Mouse (Mus musculus) c-Kit-positive CD71-positive TER-119-negative erythroid progenitor cells, embryonic 14.5 days (primary cell): ENCODE results near the gene Crisp3.
"Not testable (repeated sequence)": the region's sequence is repeated elsewhere in the genome, so short reads cannot be mapped to it uniquely, and the experiment has no call there.

Source experiments
- DNase-seq: peaks from one replicate; pipeline ENCODE4 v3.0.0-alpha.2; 2013; ENCODE audit warnings: low read depth

Crisp3 gene

GRCm38 (mm10) chr17:40242135-40242534 lies at the start of gene Crisp3:
Gene Crisp3 (minus strand): TSS chr17:40242288.
- no peak for DNase-seq

DNA sequence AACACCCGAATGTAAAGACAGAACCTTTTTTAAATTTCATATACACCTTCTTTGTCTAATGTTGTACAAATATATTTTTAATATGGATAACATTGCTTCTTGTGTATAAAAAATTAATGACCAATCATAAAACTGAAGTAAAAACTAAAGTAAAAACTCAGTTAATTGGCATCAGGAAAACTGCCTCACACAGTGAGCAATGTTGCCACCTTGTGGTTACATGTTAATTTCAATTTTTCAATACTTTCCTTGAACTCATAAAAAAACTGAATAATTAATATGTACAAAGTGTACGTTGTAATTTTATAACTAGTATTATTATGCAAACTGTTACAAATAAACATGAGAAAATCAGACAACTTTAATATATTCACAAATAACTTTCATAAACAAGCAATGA lies 43.3 kb upstream of the Crisp3 start:
- DNase-seq: no peak

GRCm38 (mm10) chr17:40275519-40275918 lies 33.4 kb upstream of the Crisp3 start:
- no peak for DNase-seq

DNA sequence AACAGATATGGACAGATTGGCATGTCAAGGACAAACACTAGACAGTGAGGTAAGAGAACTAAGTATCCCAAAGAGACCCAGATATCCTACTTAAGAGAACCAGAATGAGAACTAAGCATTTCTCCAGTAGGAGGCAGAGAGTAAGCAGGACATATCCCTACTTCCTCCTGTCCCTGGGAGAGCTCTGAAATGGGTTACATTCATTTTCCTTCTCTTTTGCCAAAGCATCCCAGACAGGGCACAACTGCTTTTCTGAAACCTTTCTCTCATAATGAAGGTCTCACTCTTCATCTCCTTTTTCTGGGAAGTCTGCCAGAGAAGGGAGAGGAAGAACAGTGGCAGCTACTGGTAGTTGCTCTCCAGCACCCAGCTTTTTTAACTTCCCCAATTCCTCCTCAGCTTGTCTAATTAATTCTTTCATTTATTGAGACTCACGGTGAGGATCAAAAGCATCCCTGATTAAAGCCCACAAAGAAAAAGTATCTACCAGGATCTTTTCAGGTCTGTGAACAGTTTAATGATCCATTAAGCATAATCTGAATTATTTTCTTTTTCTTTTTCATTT lies 32.9 kb upstream of the Crisp3 start:
- no peak for DNase-seq

DNA sequence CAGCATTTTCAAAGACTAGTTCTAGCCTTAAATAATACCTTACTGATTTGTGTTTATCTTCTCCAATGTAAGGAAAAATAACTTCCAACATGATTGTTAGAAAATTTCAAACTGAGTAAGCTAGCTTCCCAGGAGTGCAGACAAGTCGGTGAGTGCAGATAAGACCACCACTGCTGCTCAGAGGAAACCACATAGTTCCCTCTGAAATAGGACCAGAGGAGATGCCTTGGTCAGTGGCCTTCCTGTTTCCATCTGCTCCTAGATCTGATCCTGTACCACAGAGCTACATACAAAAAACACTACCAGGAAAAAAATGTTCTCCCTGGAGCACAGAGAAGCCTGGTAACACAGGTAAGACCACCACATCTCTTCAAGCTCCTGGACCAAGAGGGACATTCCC lies 10.4 kb upstream of the Crisp3 start:
- DNase-seq: no peak

DNA sequence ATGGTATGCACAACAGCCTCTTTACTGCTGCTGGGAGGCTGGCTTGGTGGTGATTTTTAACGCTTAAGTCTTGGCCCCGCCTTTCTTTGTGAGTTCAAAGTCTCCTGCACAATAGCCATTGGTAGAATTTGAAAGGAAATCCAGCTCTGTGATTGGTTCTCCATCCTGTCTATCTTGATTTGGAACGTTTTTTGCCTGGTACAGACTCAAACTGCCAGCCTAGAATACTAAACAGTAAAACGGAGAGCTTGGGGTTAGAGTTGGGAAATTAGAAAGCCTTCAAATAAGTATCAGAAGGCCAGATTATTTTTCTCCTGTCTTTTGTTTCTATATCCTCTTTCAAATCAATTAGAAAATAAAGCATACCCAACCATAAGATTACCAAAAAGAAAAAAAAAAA lies 33.5 kb downstream of the Crisp3 start, which contains the start of gene Pgk2:
TSS of gene Pgk2 (minus strand) at position 101 of the 400 bp plus-strand sequence.
- DNase-seq: no peak

GRCm38 (mm10) chr17:40201803-40202202 lies 40.3 kb downstream of the Crisp3 start:
- not testable (repeated sequence) for DNase-seq

DNA sequence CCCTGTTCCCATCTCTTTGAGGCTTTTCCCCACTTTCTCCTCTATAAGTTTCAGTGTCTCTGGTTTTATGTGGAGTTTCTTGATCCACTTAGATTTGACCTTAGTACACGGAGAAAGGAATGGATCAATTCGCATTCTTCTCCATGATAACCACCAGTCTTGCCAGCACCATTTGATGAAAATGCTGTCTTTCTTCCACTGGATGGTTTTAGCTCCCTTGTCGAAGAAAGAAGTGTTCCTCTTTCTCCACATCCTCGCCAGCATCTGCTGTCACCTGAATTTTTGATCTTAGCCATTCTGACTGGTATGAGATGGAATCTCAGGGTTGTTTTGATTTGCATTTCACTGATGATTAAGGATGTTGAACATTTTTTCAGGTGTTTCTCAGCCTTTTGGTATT lies 51.9 kb downstream of the Crisp3 start:
- DNase-seq: not testable (repeated sequence)
